Mouse (Mus musculus) bone marrow, adult 2 months (tissue): ENCODE results near the gene Nup188. TPM values are rescaled to one million over a fixed set of nuclear protein-coding genes. Genes with fewer than 3 reads are reported as not detected.
A peak's percentile ranks its signal among the peaks of the same experiment; 100 is the strongest.

Source experiments
- H3K27ac ChIP-seq: fragments of 200-500 bp; 2 replicates; pipeline ENCODE4 v1.5.1; 2012; ENCODE audit warnings: low read depth, mild to moderate bottlenecking, control low read depth, inconsistent platforms, low read length; ENCODE audit not compliant: control insufficient read depth, poor library complexity, insufficient read depth
- H3K4me1 ChIP-seq: fragments of 200-500 bp; 2 replicates; pipeline ENCODE4 v1.6.1; 2011; ENCODE audit warnings: low read length; ENCODE audit not compliant: control insufficient read depth, insufficient read depth
- H3K4me3 ChIP-seq: fragments of 200-500 bp; replicated peaks from 2 replicates; pipeline ENCODE3; 2011; ENCODE audit warnings: mild to moderate bottlenecking, low read depth, low read length, control low read depth; ENCODE audit not compliant: control insufficient read depth
- CTCF ChIP-seq: fragments of 200-500 bp; IDR thresholded peaks from 2 replicates; pipeline ENCODE4 v1.5.1; 2011; ENCODE audit warnings: low read length, control low read depth; ENCODE audit not compliant: control insufficient read depth, insufficient read depth
- POLR2A ChIP-seq: fragments of 200-500 bp; IDR thresholded peaks from 2 replicates; pipeline ENCODE4 v1.6.1; 2011; ENCODE audit warnings: low read depth, mild to moderate bottlenecking, control low read depth, low read length, borderline replicate concordance; ENCODE audit not compliant: control insufficient read depth
- WGBS: fragments of 180-500 bp; shearing (Covaris S2); methylation state at CpG from one replicate; pipeline ENCODE4 v1.1.7; 2018; 5-methylcytosine and 5-hydroxymethylcytosine counted together
- polyA plus RNA-seq: library from polyadenylated mRNA; stranded (reverse); fragments of >200 nt; gene quantifications from 2 replicates; pipeline ENCODE4 v1.2.4, GENCODE M21; 2011; ENCODE audit warnings: low replicate concordance; ENCODE audit not compliant: missing spikeins, insufficient read depth, insufficient read length

Nup188 gene
- polyA plus RNA-seq, 1 experiment, result 27.3 TPM

DNA sequence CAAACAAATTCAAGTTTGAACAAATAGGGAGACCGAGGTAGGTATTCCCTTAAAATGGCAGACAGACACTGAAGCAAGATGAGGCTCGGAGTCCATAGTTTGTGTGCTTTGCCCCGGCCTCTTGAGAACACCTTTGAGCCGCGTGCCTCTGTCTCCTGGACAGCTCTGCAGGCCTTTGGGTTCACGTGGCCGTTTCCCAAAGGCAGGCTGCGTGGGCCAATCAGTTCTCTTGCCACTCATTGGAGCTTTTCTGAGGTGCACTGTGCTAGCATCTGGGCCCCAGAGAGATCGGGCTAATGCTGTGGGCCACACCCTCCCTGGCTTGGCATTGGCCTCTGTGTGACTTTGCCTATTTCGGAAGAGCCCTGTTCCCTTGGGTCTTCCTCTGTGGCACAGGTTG lies 89.7 kb downstream of the Nup188 start:
- TF ChIP-seq POLR2A, result no peak
- no peak for TF ChIP-seq CTCF
- 84% methylated on average over 10 of the region's 10 CpGs for WGBS
- Histone ChIP-seq H3K4me3 (no peak overlapping the region), H3K27ac (no peak overlapping the region), H3K4me1 (no peaks in the 10 kb centered on the region)

DNA sequence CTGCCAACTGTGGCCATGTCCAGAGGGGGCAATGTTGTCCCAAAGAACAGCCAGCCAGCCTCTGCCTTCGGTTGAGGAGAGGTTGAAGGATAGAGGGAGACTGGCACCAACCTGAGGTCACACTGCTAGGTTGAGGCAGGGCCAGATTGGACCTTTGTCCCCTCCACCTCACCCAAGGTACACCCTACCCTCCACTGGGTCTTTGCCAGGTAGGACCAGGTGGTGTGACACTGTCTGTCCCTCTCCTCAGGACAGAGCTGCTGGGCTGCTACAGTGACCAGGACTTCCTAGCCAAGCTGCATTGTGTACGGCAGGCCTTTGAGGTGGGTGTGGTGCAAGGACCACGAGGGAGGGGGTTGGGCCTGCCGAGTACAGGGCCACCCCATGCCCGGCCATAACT lies 91.5 kb downstream of the Nup188 start:
- Histone ChIP-seq H3K4me3 (no peak overlapping the region), H3K27ac (no peak overlapping the region), H3K4me1 (no peaks in the 10 kb centered on the region)
- WGBS, result 80% methylated on average over 5 of the region's 5 CpGs
- TF ChIP-seq POLR2A (no peak), CTCF (peak; percentile 9; the same call in 1 of the 2 replicates)

DNA sequence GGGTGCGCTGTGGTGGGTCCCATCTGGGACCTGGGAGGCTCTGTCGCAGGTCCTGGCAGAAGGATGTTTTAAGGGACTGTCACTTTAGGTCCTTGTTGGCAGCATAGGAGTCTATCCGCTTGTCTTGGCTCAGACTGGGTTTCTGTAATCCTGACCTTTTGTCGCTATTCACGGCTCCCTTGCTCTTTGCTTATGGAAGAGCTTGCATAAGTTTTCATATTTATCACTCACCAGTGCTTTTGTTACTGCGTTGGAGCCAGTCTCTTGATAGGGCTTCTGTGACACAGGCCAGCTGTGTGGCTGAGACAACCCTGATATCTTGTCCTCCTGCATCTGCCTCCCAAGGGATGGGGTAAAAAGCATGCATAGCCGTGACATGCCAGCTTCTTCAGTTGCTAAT lies 93.1 kb downstream of the Nup188 start:
- no peak for TF ChIP-seq POLR2A
- TF ChIP-seq CTCF, result no peak
- Histone ChIP-seq H3K4me1 (no peaks in the 10 kb centered on the region), H3K27ac (peak overlapping the region; percentile 22; the same call in 1 of the 2 replicates), H3K4me3 (no peak overlapping the region)
- 85% methylated on average over 7 of the region's 7 CpGs for WGBS

DNA sequence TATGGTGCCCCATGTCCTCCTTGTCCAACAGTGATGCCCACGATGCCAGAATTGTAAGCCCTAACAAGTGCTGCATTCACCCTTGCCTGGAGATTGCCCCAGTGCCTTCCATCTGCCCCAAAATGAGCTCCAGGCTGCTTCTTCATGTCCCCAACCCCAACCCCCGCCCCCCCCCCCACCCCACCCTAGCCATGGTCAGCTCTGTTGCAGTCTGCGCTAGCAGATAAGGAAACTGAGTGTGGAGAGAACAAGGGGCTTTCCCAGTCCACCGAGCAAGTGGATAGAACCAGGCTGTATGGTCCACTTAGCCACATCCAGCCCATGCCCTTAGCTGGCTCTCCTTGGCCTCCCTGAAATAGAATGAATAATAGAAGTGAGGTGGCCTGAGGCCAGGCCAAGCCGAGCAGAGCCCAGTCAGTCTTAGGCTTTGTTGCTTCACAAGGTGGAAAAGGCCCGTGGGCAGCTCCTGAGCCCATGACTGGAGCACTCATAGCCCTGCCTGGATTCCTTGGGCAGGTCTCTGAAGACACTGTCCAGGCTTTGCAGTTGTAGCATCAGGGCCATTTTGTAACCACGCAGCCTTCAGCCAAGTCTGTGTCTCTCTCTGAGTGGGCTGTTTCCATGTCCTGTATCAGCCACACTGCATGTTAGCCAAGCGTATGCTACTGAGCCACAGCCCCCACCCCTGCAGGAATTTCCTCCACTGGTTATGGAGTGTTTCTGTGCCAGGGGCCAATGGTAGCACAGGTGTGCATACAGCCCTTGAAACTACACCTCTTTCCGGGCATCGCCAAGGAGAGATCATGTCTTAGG lies 94.6 kb downstream of the Nup188 start:
- no peak for TF ChIP-seq CTCF
- TF ChIP-seq POLR2A, result no peak
- H3K4me3 ChIP-seq, result no peak overlapping the region
- H3K27ac ChIP-seq, result peak overlapping the region; percentile 46
- H3K4me1 ChIP-seq, result no peaks in the 10 kb centered on the region
- 70% methylated on average over 10 of the region's 10 CpGs for WGBS

DNA sequence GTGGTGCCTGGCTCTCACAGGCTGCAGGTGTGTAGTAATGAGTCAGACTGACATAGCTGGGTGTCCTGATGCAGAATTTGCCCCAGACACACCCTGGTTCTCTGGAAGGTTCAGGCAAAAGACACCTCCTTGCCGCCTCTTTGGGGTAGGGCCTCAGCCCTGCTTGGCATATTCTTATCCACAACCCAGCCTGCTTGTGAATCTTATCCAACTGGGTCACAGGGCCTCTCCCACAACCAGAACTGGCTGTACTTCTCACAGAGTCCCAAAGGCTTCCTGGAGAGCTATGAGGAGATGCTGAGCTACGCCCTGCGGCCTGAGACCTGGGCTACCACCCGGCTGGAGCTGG lies 95.2 kb downstream of the Nup188 start:
- H3K4me1 ChIP-seq, result no peaks in the 10 kb centered on the region
- no peak overlapping the region for H3K4me3 ChIP-seq
- no peak for TF ChIP-seq POLR2A
- no peak for TF ChIP-seq CTCF
- WGBS, result 73% methylated on average over 4 of the region's 4 CpGs
- peak overlapping the region; percentile 46 for H3K27ac ChIP-seq

DNA sequence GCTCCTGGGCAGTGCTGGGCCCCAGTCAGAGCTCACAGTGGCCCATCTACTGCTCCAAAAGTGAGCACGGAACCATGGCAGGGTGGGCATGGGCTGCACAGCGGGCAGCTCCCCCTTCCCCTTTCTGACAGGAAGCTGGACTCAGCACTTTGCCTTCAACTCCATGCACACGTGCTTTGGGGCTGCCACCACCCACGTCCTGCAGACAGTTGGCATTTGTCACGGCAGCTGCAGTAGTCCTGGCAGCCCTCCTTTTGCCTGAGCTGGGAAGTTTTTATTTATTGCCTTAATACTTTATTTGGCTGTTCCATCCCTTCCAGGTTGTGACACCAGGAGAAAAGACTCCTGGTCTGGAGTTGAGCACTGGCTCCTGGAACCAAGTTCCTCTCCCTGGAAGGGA lies 98.6 kb downstream of the Nup188 start:
- no peak overlapping the region for H3K4me3 ChIP-seq
- no peaks in the 10 kb centered on the region for H3K4me1 ChIP-seq
- H3K27ac ChIP-seq, result no peak overlapping the region
- WGBS, result 15% methylated on average over 5 of the region's 5 CpGs
- TF ChIP-seq POLR2A (no peak), CTCF (no peak)

DNA sequence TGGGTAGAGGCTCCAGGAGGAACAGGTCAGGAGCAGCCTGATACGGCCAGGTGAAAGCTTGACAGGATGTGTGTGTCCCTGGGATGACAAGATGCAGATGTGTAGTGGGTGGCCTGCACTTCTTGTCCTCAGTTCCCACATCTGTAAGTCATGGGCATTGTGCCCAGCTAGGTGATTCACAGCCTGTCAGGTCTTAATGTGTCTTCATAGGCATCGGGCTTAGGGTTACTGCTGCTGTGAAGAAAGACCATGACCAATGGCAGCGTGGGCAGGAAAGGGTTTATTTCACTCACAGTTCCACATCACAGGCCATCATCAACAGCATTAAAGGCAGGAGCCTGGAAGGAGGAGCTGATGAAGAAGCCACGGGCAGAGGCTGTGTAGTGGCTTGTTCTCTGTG lies 99.4 kb downstream of the Nup188 start:
- Histone ChIP-seq H3K4me1 (no peaks in the 10 kb centered on the region), H3K4me3 (no peak overlapping the region), H3K27ac (no peak overlapping the region)
- TF ChIP-seq POLR2A (no peak), CTCF (no peak)
- 82% methylated on average over 4 of the region's 4 CpGs for WGBS

DNA sequence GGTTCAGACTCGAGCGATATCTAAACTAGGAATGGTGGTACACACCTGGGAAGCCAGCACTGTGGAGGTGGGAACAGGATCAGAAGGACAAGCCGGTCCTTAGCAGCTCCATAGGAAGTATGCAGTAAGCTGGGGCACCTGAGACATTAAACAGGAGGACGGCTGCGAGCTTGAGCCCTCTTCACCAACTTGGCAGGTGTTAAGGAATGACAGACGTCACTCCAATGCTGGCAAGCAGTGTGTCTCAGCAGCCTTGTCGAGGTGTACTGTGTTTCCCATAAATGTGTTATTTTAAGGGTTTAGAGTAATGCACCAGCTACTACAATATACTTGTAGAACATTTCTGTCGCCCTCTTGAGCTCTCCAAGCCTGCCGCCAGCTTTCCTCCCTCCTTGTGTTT lies 100.7 kb downstream of the Nup188 start:
- Histone ChIP-seq H3K4me3 (no peak overlapping the region), H3K27ac (no peak overlapping the region), H3K4me1 (no peaks in the 10 kb centered on the region)
- WGBS, result 88% methylated on average over 9 of the region's 9 CpGs
- TF ChIP-seq CTCF, result no peak
- TF ChIP-seq POLR2A, result no peak

DNA sequence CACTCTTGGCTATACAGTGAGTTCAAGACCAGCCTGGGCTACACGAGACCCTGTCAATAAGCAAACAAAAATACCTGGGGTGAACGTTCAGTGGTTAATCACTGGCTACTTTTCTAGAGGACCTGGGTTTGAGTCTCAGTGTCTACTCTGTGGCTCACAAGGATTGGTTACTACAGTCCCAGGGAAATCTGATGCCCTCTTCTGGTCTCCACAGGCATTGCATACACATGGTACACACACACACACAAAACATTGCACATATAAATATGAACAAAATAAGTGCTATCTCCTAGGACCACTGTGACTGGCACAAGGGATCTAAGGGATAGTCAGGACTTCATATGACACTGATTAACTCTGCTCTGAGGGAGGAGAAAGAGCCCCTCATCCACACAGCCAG lies 102.8 kb downstream of the Nup188 start:
- WGBS, result 94% methylated on average over 2 of the region's 2 CpGs
- TF ChIP-seq POLR2A (no peak), CTCF (no peak)
- no peak overlapping the region for H3K27ac ChIP-seq
- H3K4me1 ChIP-seq, result peaks cover 2% of the 10 kb centered on the region; the same call in 1 of the 2 replicates
- H3K4me3 ChIP-seq, result no peak overlapping the region
